Mouse (Mus musculus) thymus, adult 2 months (tissue): ENCODE data around the gene B4galt3. TPM values are rescaled to one million over a fixed set of nuclear protein-coding genes. Genes with fewer than 3 reads are reported as not detected.
A peak's percentile ranks its signal among the peaks of the same experiment; 100 is the strongest.

Experiments used
- DNase-seq: peaks from one replicate; pipeline ENCODE4 v3.0.0; 2021
- H3K27ac ChIP-seq: fragments of 200-500 bp; 2 replicates; pipeline ENCODE4 v1.5.1; 2012; ENCODE audit warnings: low read length, control low read depth; ENCODE audit not compliant: control insufficient read depth, insufficient read depth
- H3K27me3 ChIP-seq: fragments of 200-500 bp; 2 replicates; pipeline ENCODE4 v1.6.1; 2012; ENCODE audit warnings: mild to moderate bottlenecking, low read length, moderate library complexity, mixed read lengths; ENCODE audit not compliant: control insufficient read depth, insufficient read depth
- H3K36me3 ChIP-seq: fragments of 200-500 bp; 2 replicates; pipeline ENCODE4 v1.6.1; 2012; ENCODE audit warnings: mild to moderate bottlenecking, low read length, moderate library complexity; ENCODE audit not compliant: control insufficient read depth, insufficient read depth
- H3K4me1 ChIP-seq: fragments of 200-500 bp; replicated peaks from 2 replicates; pipeline ENCODE4 v1.6.1; 2012; ENCODE audit warnings: low read length; ENCODE audit not compliant: control insufficient read depth, insufficient read depth
- H3K4me3 ChIP-seq: fragments of 200-500 bp; 2 replicates; pipeline ENCODE4 v1.5.1; 2012; ENCODE audit warnings: mild to moderate bottlenecking, low read length, control low read depth, moderate library complexity; ENCODE audit not compliant: control insufficient read depth, insufficient read depth
- CTCF ChIP-seq: fragments of 200-500 bp; IDR thresholded peaks from 2 replicates; pipeline ENCODE4 v1.5.1; 2012; ENCODE audit warnings: mild to moderate bottlenecking, control low read depth, low read length, moderate library complexity, borderline replicate concordance; ENCODE audit not compliant: control insufficient read depth, poor library complexity, insufficient read depth; ENCODE audit errors: extremely low read depth
- POLR2A ChIP-seq: fragments of 200-500 bp; IDR thresholded peaks from 2 replicates; pipeline ENCODE4 v1.6.1; 2012; ENCODE audit warnings: mild to moderate bottlenecking, low read length, control low read depth, moderate library complexity; ENCODE audit not compliant: control insufficient read depth, poor library complexity, insufficient read depth; ENCODE audit errors: extremely low read depth
- WGBS: fragments of 180-500 bp; shearing (Covaris S2); methylation state at CpG from one replicate; pipeline ENCODE4 v1.1.7; 2018; 5-methylcytosine and 5-hydroxymethylcytosine counted together
- polyA plus RNA-seq: library from polyadenylated mRNA; depleted of rRNA; stranded (reverse); fragments of >200 nt; gene quantifications from 2 replicates; pipeline ENCODE4 v1.2.3, GENCODE M21; 2012

Gene B4galt3
- polyA plus RNA-seq, 1 experiment, result 98.9 TPM

- peak; percentile 0 for DNase-seq
- Histone ChIP-seq H3K36me3 (peaks cover 39% of the 10 kb centered on the region), H3K4me3 (no peak overlapping the region), H3K27me3 (no peaks in the 10 kb centered on the region), H3K4me1 (peaks cover 12% of the 10 kb centered on the region), H3K27ac (no peak overlapping the region)
- WGBS, result 98% methylated on average over 8 of the region's 8 CpGs
- no peak for TF ChIP-seq CTCF
- TF ChIP-seq POLR2A, result no peak
These were observed 8.3 kb downstream of the B4galt3 start for GRCm38 (mm10) chr1:171278436-171278835.

- Histone ChIP-seq H3K27me3 (no peaks in the 10 kb centered on the region), H3K27ac (no peak overlapping the region), H3K36me3 (peaks cover 32% of the 10 kb centered on the region), H3K4me3 (no peak overlapping the region), H3K4me1 (peaks cover 12% of the 10 kb centered on the region)
- WGBS, result 95% methylated on average over 14 of the region's 14 CpGs
- no peak for DNase-seq
- TF ChIP-seq CTCF (no peak), POLR2A (no peak)
These were observed 9.0 kb downstream of the B4galt3 start for GRCm38 (mm10) chr1:171279012-171279705.

- no peaks in the 10 kb centered on the region for H3K27me3 ChIP-seq
- WGBS, result 93% methylated on average over 5 of the region's 5 CpGs
- peaks cover 12% of the 10 kb centered on the region for H3K4me1 ChIP-seq
- TF ChIP-seq POLR2A (no peak), CTCF (no peak)
- no peak overlapping the region for H3K27ac ChIP-seq
- H3K36me3 ChIP-seq, result peaks cover 28% of the 10 kb centered on the region
- no peak overlapping the region for H3K4me3 ChIP-seq
- no peak for DNase-seq
These were observed 9.6 kb downstream of the B4galt3 start for GRCm38 (mm10) chr1:171279721-171280120.

GRCm38 (mm10) chr1:171280250-171280915, 10.3 kb downstream of the B4galt3 start:
- no peaks in the 10 kb centered on the region for H3K27me3 ChIP-seq
- peaks cover 12% of the 10 kb centered on the region for H3K4me1 ChIP-seq
- peaks cover 23% of the 10 kb centered on the region for H3K36me3 ChIP-seq
- H3K27ac ChIP-seq, result no peak overlapping the region
- TF ChIP-seq CTCF, result no peak
- no peak; the same call in 1 of the 2 replicates for TF ChIP-seq POLR2A
- peak; percentile 27 for DNase-seq
- 7% methylated on average over 25 of the region's 25 CpGs for WGBS
- H3K4me3 ChIP-seq, result peak overlapping the region; percentile 71

GRCm38 (mm10) chr1:171280916-171281527, 10.9 kb downstream of the B4galt3 start, which contains the start of gene Ppox:
Ppox (minus strand) TSS chr1:171281186.
- under 1% methylated on average over 26 of the region's 26 CpGs for WGBS
- TF ChIP-seq CTCF (no peak), POLR2A (no peak; the same call in 1 of the 2 replicates)
- Histone ChIP-seq H3K27ac (peak within 1 kb of the TSS; percentile 85), H3K36me3 (peaks cover 16% of the 10 kb centered on the region), H3K27me3 (no peaks in the 10 kb centered on the region), H3K4me1 (peaks cover 12% of the 10 kb centered on the region), H3K4me3 (peak within 1 kb of the TSS; percentile 83)
- DNase-seq, result peak; percentile 88

GRCm38 (mm10) chr1:171281528-171281923, 11.4 kb downstream of the B4galt3 start:
- H3K27ac ChIP-seq, result peak overlapping the region; percentile 85
- H3K27me3 ChIP-seq, result no peaks in the 10 kb centered on the region
- peaks cover 13% of the 10 kb centered on the region for H3K4me1 ChIP-seq
- H3K4me3 ChIP-seq, result peak overlapping the region; percentile 83
- peaks cover 11% of the 10 kb centered on the region for H3K36me3 ChIP-seq
- 1% methylated on average over 10 of the region's 10 CpGs for WGBS
- peak; percentile 83 for DNase-seq
- TF ChIP-seq POLR2A (no peak), CTCF (0 out of 2 replicates have a peak, but pooled peaks have one; percentile 71)
